Mouse (Mus musculus): Measurements from ENCODE around the gene P4htm.

P4htm gene

GRCm38 (mm10) chr9:108578545-108579343, 18.7 kb downstream of the P4htm start, which contains the start of gene Wdr6:
Gene Wdr6, minus strand, starts transcription at chr9:108578739.
- peak; percentile 97 for DNase-seq (ENCODE audit: inconsistent age in 2 of 2, low spot score in 1 of 2)

- DNase-seq (ENCODE audit: inconsistent age in 2 of 2, low spot score in 1 of 2) = peak; percentile 70 to 87
These were observed 19.4 kb downstream of the P4htm start for GRCm38 (mm10) chr9:108577934-108578544.

GRCm38 (mm10) chr9:108577025-108577424, 20.4 kb downstream of the P4htm start:
- DNase-seq (ENCODE audit: inconsistent age in 2 of 2, low spot score in 1 of 2) = peak in 1 of 2 experiments; percentile 40

GRCm38 (mm10) chr9:108575321-108576297, 21.9 kb downstream of the P4htm start:
- DNase-seq (ENCODE audit: inconsistent age in 2 of 2, low spot score in 1 of 2) = peak; percentile 37 to 59

- no peak for DNase-seq (ENCODE audit: inconsistent age in 2 of 2, low spot score in 1 of 2)
These were observed 22.5 kb downstream of the P4htm start for GRCm38 (mm10) chr9:108574921-108575320.

- DNase-seq (ENCODE audit: inconsistent age in 2 of 2, low spot score in 1 of 2) = peak; percentile 62 to 73
These were observed 23.4 kb downstream of the P4htm start for GRCm38 (mm10) chr9:108573774-108574690.

GRCm38 (mm10) chr9:108572321-108572720, 25.1 kb downstream of the P4htm start:
- DNase-seq (ENCODE audit: inconsistent age in 2 of 2, low spot score in 1 of 2) = no peak

GRCm38 (mm10) chr9:108571401-108571973, 26.0 kb downstream of the P4htm start:
- DNase-seq (ENCODE audit: inconsistent age in 2 of 2, low spot score in 1 of 2) = no peak

GRCm38 (mm10) chr9:108570207-108570896, 27.1 kb downstream of the P4htm start:
- peak; percentile 82 to 93 for DNase-seq (ENCODE audit: inconsistent age in 2 of 2, low spot score in 1 of 2)

- peak; percentile 94 to 97 for DNase-seq (ENCODE audit: inconsistent age in 2 of 2, low spot score in 1 of 2)
These were observed 27.9 kb downstream of the P4htm start, which contains the start of gene Dalrd3 for GRCm38 (mm10) chr9:108569381-108570206. Gene Dalrd3, plus strand, starts transcription at chr9:108569886.

- peak; percentile 35 to 55 for DNase-seq (ENCODE audit: inconsistent age in 2 of 2, low spot score in 1 of 2)
These were observed 29.0 kb downstream of the P4htm start for GRCm38 (mm10) chr9:108568511-108568921.

- peak in 1 of 2 experiments; percentile 54 for DNase-seq (ENCODE audit: inconsistent age in 2 of 2, low spot score in 1 of 2)
These were observed 29.5 kb downstream of the P4htm start for GRCm38 (mm10) chr9:108567931-108568419.

GRCm38 (mm10) chr9:108566815-108567776, 30.4 kb downstream of the P4htm start, which contains the start of gene Ndufaf3:
Gene Ndufaf3, minus strand, starts transcription at chr9:108567434.
- peak; percentile 97 to 99 for DNase-seq (ENCODE audit: inconsistent age in 2 of 2, low spot score in 1 of 2)

GRCm38 (mm10) chr9:108565881-108566814, 31.3 kb downstream of the P4htm start:
- peak; percentile 34 to 66 for DNase-seq (ENCODE audit: inconsistent age in 2 of 2, low spot score in 1 of 2)

- no peak for DNase-seq (ENCODE audit: inconsistent age in 2 of 2, low spot score in 1 of 2)
These were observed 33.3 kb downstream of the P4htm start for GRCm38 (mm10) chr9:108564131-108564530.

- no peak for DNase-seq (ENCODE audit: inconsistent age in 2 of 2, low spot score in 1 of 2)
These were observed 33.8 kb downstream of the P4htm start for GRCm38 (mm10) chr9:108563671-108564070.
